Mouse (Mus musculus): ENCODE measurements around the gene Cenpc1. TPM values are rescaled to one million over a fixed set of nuclear protein-coding genes. Genes with fewer than 3 reads are reported as not detected.

Cenpc1 gene
- 13.7 TPM for polyA plus RNA-seq (2017; shearing (Covaris generic))

GRCm38 (mm10) chr5:86065101-86065875 is at the start of gene Cenpc1:
Cenpc1 (minus strand) TSS chr5:86065583.

DNA sequence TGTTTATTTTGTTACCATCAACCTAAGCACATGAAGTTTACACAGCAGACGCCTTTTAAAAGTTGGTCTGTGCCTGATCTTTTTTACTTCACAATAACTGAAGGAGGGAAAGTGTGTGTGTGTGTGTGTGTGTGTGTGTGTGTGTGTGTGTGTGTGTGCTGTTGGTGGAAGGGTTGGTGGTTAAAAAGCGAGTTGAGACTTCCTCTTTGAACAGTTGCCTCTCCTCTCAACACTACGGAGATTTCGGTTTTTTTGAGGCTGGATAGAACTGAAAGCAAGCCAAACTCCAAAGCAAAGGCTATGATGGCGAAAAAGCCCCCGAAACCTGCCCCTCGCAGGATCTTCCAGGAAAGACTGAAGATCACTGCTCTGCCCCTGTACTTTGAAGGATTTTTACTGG is 6.2 kb upstream of the Cenpc1 start, which contains the start of gene Stap1:
Gene Stap1 (plus strand): TSS at position 209 of the 400 bp plus-strand sequence.

Other genes starting within 250 kb of the Cenpc1 start
- gene Stap1, start 6.2 kb upstream of the Cenpc1 start, polyA plus RNA-seq (2017; shearing (Covaris generic)) = 82.8 TPM
- gene Uba6, start 107.2 kb upstream of the Cenpc1 start, polyA plus RNA-seq (2017; shearing (Covaris generic)) = 26.2 TPM
- gene Gnrhr, start 132.3 kb upstream of the Cenpc1 start, polyA plus RNA-seq (2017; shearing (Covaris generic)) = not detected
- not detected for gene Tmprss11c, start 223.7 kb upstream of the Cenpc1 start, polyA plus RNA-seq (2017; shearing (Covaris generic))

Data from effector memory CD4-positive, alpha-beta T cell, adult 7 months (primary cell).